Mouse (Mus musculus) brain, embryonic 14.5 days (tissue): ENCODE results near the gene Rnf212.

Experiments
- CTCF ChIP-seq: fragments of 200-500 bp; IDR thresholded peaks from 2 replicates; pipeline ENCODE4 v1.5.1; 2012; ENCODE audit warnings: inconsistent platforms, mild to moderate bottlenecking, moderate library complexity, borderline replicate concordance; ENCODE audit not compliant: insufficient read depth, insufficient read length; ENCODE audit errors: extremely low read depth
- POLR2A ChIP-seq: fragments of 200-500 bp; IDR thresholded peaks from 2 replicates; pipeline ENCODE4 v1.6.1; 2012; ENCODE audit warnings: mild to moderate bottlenecking, inconsistent platforms, borderline replicate concordance; ENCODE audit not compliant: poor library complexity, insufficient read depth, insufficient read length, severe bottlenecking; ENCODE audit errors: extremely low read depth

GRCm38 (mm10) chr5:108693872-108694288 is 80.9 kb downstream of the Rnf212 start:
- TF ChIP-seq POLR2A (no peak), CTCF (no peak)
